Mouse (Mus musculus): ENCODE measurements around the gene Vps25. TPM values are rescaled to one million over a fixed set of nuclear protein-coding genes. Genes with fewer than 3 reads are reported as not detected.

Gene Vps25
- polyA plus RNA-seq (2012; rRNA removed; ENCODE audit: low replicate concordance), result 89.8 and 96.1 TPM in 2 replicates

DNA sequence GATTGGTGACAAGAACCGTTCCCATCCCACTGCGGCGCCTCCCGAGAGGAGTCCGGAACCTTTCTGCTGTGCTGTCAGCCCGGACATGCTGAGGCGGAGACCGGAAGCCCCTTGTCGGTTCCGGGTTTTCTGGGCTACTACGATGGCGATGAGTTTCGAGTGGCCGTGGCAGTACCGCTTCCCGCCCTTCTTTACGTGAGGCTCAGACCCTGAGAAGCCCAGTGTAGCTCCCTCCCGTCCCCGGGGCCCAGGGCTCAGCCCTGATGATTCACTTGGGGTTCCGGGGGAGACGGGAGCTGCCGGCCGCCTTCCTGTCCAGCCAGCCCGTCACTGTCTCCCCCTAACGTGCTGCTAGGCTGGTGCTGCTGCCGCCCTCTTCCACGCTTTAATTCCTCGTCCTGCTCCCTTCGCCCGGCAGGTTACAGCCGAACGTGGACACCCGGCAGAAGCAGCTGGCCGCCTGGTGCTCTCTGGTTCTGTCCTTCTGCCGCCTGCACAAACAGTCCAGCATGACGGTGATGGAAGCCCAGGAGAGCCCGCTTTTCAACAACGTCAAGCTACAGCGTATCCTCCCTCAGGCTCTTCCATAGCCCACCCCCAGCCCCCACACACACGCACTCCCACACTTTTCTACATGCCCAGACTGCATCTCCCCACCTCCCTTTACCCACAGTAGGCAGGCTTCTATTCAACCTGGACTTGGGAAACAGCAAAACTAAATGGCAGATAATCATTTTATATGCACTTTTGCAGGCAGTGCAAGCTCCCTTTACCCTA lies at the start of gene Vps25:
Gene Vps25, plus strand, starts transcription at position 95 of the 777 bp plus-strand sequence.

DNA sequence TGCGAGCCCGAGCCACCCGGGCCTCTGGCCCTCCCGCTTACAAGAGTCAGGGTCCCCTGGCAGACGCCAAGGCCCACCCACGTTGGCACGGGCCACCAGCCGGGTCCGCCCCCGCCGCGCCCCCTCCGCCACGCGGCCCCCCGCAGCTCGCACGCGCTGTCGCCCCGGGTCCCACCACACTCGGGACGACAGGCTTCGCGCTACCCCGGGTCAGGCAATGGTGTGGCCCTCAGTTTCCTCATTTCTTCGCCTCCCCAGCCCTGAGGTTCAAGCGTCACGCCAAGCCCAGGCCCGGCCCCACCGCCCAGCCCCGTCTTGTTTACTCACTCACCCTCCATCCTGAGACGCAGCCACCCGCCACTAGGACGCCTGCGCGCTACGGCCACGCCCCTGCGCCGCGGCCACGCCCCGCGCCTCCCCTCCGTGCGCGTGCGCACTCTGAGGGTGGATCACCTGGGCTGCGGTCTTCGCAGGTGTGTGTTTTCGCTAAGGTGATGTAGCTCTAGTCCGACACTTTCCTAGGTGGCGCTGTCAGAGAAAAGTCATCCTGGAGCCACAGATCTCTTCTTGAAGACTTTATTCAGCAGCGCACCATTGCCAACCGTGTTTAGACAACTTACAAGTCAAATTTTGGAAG lies 27.3 kb upstream of the Vps25 start, which contains the start of gene Ezh1:
Gene Ezh1, minus strand, starts transcription at position 399 of the 637 bp plus-strand sequence.

GRCm38 (mm10) chr11:101245855-101246701 lies 7.4 kb upstream of the Vps25 start, which contains the start of gene Ramp2:
Ramp2 (plus strand) TSS chr11:101246028.

DNA sequence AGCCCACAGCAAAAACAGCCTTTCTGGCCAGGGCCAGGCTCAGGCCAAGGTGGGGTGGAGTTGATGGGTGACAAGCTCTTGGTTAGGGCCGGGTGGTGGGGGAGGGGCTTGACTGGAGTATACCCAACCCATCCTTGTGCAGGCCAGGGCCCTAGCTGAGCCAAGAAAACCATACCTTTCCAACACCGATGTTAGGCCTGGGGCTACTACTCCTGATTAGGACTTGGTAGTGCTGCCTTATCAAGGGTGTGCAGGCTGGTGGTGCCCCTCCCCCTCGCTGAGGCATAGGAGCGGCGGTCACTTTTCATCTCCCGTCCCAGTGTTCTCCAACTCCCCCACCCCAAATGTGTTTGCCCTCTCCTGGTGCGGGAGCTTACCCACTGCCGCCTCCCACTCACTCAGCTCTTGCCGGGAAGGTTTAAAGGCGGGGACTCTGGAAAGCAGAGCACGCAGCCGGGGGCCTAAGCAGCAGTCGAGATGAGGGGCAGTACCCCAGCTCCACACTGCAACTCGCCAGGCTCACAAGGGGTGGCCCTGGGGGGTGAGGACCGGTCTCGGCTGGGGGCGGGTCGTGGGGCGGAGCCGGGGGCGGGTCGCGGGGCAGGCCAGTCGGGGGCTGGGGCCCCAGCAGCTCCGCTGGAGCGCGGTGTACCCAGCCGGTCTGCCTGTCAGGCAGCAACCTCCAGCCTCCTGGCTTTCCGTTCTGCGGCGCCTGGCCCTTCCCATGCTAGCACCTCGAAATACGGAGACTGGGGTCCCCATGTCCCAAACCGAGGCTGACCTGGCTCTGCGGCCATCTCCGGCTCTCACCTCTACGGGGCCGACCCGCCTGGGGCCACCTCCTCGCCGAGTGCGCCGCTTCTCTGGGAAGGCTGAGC lies 6.7 kb downstream of the Vps25 start, which contains the start of gene Wnk4:
Gene Wnk4, plus strand, starts transcription at position 620 of the 878 bp plus-strand sequence.

DNA sequence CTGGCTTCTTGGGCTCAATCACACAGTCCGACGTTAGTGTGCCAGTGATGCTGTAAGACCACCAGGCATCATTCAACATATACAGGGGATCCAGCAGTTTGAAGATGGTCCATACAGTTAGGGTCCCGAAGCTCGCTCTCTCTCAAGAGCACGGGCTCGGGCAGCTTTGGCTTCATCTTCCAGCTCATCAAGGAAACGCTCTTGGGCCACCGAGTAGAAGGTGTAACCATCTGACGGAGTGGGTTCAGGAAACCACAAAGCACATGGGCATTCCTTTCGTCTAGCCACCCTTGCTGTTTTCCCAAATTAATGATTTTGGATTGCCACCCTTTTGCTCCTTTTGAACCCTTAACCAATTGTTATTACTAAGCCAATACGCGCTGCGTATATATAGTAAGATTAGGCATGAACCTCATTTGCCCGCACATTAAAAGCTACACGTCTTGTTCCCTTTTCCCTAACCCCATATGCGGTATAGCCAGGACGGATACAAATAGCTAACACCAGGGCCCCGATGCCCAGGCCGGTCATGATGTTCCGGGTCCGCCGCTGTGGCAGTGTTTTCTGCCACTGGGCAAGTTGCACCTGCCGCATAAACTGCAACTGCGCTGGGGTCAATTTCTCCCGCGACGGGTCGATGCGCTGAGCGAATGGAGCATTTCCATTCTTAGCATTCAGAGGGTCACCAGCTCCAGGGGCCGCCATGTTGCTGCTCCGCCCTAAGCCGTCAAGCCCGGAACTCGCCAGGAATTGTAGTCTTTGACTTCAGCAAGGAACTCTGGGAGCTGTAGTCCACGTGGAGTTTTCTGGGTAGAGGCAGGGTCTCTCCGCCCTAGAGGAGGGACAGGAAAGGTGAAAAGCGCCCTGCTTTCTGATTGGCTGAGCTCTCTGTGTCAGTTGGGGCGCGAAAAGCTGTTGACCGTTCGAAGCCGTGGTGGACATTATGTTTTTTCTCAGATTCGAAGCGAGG lies 25.0 kb downstream of the Vps25 start, which contains the start of the genes Cntd1 and Coa3:
Gene Cntd1, plus strand, starts transcription at position 790 of the 970 bp plus-strand sequence.
Gene Coa3, minus strand, starts transcription at position 892 of the 970 bp plus-strand sequence.

DNA sequence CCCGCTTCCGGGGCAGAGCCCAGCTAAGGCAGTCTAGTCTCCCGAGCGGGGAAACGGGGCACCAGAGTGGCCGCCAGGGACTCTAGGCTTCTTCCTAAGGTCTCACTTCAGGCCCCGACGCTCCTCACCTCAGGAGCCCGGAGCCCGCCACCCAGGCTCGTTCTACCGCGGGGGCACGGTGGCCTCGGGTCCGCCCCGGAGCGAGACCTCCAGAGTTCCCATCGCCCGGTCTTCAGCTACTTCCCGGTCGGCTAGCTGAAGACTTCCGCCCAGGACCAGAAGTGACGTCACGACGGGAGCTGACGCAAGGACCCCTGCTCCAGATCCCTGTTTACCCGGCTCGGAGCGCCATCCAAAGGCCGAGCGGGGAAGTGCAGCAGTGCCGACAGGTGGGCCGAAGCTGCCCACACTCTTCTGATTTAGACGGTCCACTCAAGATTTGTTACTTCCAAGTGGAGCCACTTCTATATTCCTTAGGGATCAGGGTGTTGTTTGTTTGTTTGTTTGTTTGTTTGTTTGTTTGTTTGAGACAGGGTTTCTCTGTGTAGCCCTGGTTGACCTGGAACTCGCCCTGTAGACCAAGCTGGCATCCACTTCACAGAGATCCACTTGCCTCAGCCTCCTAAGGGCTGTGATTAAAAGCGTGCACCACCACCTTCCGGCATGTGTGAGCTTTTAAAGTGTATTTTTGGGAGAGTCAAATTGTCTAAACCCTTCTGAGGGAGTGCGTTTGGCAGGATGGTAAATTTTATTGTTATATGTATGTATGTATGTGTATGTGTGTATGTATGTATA lies 48.7 kb downstream of the Vps25 start, which contains the start of gene Becn1:
Gene Becn1, minus strand, starts transcription at position 283 of the 795 bp plus-strand sequence.

Other genes with a start within 250 kb of the Vps25 start
- gene Atp6v0a1, start 244.3 kb upstream of the Vps25 start, polyA plus RNA-seq (2012; rRNA removed; ENCODE audit: low replicate concordance), result 68.6 and 77.8 TPM in 2 replicates
- gene Naglu, start 183.7 kb upstream of the Vps25 start, polyA plus RNA-seq (2012; rRNA removed; ENCODE audit: low replicate concordance), result 43.2 and 45.4 TPM in 2 replicates
- gene Hsd17b1, start 175.3 kb upstream of the Vps25 start, polyA plus RNA-seq (2012; rRNA removed; ENCODE audit: low replicate concordance), result 0.24 and 0.94 TPM in 2 replicates
- gene Coasy, start 171.1 kb upstream of the Vps25 start, polyA plus RNA-seq (2012; rRNA removed; ENCODE audit: low replicate concordance), result 92.0 and 118 TPM in 2 replicates
- 50.5 and 97.1 TPM in 2 replicates for gene Mlx, start 166.4 kb upstream of the Vps25 start, polyA plus RNA-seq (2012; rRNA removed; ENCODE audit: low replicate concordance)
- gene Psmc3ip, start 158.3 kb upstream of the Vps25 start, polyA plus RNA-seq (2012; rRNA removed; ENCODE audit: low replicate concordance), result 0.43 and 0.62 TPM in 2 replicates
- 81.8 and 115 TPM in 2 replicates for gene Retreg3, start 133.8 kb upstream of the Vps25 start, polyA plus RNA-seq (2012; rRNA removed; ENCODE audit: low replicate concordance)
- 8.4 and 17.4 TPM in 2 replicates for gene Tubg1, start 133.8 kb upstream of the Vps25 start, polyA plus RNA-seq (2012; rRNA removed; ENCODE audit: low replicate concordance)
- 4.1 and 4.5 TPM in 2 replicates for gene Tubg2, start 97.8 kb upstream of the Vps25 start, polyA plus RNA-seq (2012; rRNA removed; ENCODE audit: low replicate concordance)
- 12.3 and 13.5 TPM in 2 replicates for gene Cntnap1, start 83.2 kb upstream of the Vps25 start, polyA plus RNA-seq (2012; rRNA removed; ENCODE audit: low replicate concordance)
- 51.3 and 92.6 TPM in 2 replicates for gene Plekhh3, start 82.4 kb upstream of the Vps25 start, polyA plus RNA-seq (2012; rRNA removed; ENCODE audit: low replicate concordance)
- 2.9 and 6.8 TPM in 2 replicates for gene Ccr10, start 78.3 kb upstream of the Vps25 start, polyA plus RNA-seq (2012; rRNA removed; ENCODE audit: low replicate concordance)
- 34.7 and 54.3 TPM in 2 replicates for gene Ezh1, start 27.2 kb upstream of the Vps25 start, polyA plus RNA-seq (2012; rRNA removed; ENCODE audit: low replicate concordance)
- 138 and 195 TPM in 2 replicates for gene Ramp2, start 7.7 kb upstream of the Vps25 start, polyA plus RNA-seq (2012; rRNA removed; ENCODE audit: low replicate concordance)
- 1.9 and 2.4 TPM in 2 replicates for gene Wnk4, start 6.9 kb downstream of the Vps25 start, polyA plus RNA-seq (2012; rRNA removed; ENCODE audit: low replicate concordance)
- 0.05 and 0.17 TPM in 2 replicates for gene Cntd1, start 25.3 kb downstream of the Vps25 start, polyA plus RNA-seq (2012; rRNA removed; ENCODE audit: low replicate concordance)
- 190 and 296 TPM in 2 replicates for gene Coa3, start 25.4 kb downstream of the Vps25 start, polyA plus RNA-seq (2012; rRNA removed; ENCODE audit: low replicate concordance)
- 53.9 and 131 TPM in 2 replicates for gene Becn1, start 48.6 kb downstream of the Vps25 start, polyA plus RNA-seq (2012; rRNA removed; ENCODE audit: low replicate concordance)
- gene Psme3, start 62.5 kb downstream of the Vps25 start, polyA plus RNA-seq (2012; rRNA removed; ENCODE audit: low replicate concordance), result 44.3 and 89.4 TPM in 2 replicates
- gene Aoc2, start 71.4 kb downstream of the Vps25 start, polyA plus RNA-seq (2012; rRNA removed; ENCODE audit: low replicate concordance), result 6.3 and 7.4 TPM in 2 replicates
- gene Aoc3, start 76.9 kb downstream of the Vps25 start, polyA plus RNA-seq (2012; rRNA removed; ENCODE audit: low replicate concordance), result 268 and 327 TPM in 2 replicates
- 0.06 and 0.60 TPM in 2 replicates for gene G6pc, start 113.9 kb downstream of the Vps25 start, polyA plus RNA-seq (2012; rRNA removed; ENCODE audit: low replicate concordance)
- gene Aarsd1, start 163.9 kb downstream of the Vps25 start, polyA plus RNA-seq (2012; rRNA removed; ENCODE audit: low replicate concordance), result 22.4 and 22.6 TPM in 2 replicates
- gene Gm27029, start 171.1 kb downstream of the Vps25 start, polyA plus RNA-seq (2012; rRNA removed; ENCODE audit: low replicate concordance), result 0.46 TPM in 1 of 2 replicates, not detected in the other
- 24.9 and 25.1 TPM in 2 replicates for gene Rundc1, start 171.4 kb downstream of the Vps25 start, polyA plus RNA-seq (2012; rRNA removed; ENCODE audit: low replicate concordance)
- 3.4 and 15.5 TPM in 2 replicates for gene Ptges3l, start 171.6 kb downstream of the Vps25 start, polyA plus RNA-seq (2012; rRNA removed; ENCODE audit: low replicate concordance)
- gene Rpl27, start 188.6 kb downstream of the Vps25 start, polyA plus RNA-seq (2012; rRNA removed; ENCODE audit: low replicate concordance), result 285 and 417 TPM in 2 replicates
- gene Ifi35, start 194.7 kb downstream of the Vps25 start, polyA plus RNA-seq (2012; rRNA removed; ENCODE audit: low replicate concordance), result 48.5 and 57.7 TPM in 2 replicates
- 9.3 and 10.1 TPM in 2 replicates for gene Rnd2, start 211.3 kb downstream of the Vps25 start, polyA plus RNA-seq (2012; rRNA removed; ENCODE audit: low replicate concordance)
- 137 and 204 TPM in 2 replicates for gene Vat1, start 212.5 kb downstream of the Vps25 start, polyA plus RNA-seq (2012; rRNA removed; ENCODE audit: low replicate concordance)

Data from mammary gland, adult 2 months (tissue).